Mouse (Mus musculus) heart, postnatal 0 days (tissue): ENCODE measurements around the gene Gm42906. TPM values are rescaled to one million over a fixed set of nuclear protein-coding genes. Genes with fewer than 3 reads are reported as not detected.

ENCODE experiments used
- ATAC-seq: fragments of 200-750 bp; cut with Nextera tagmentation; 2 replicates; pipeline ENCODE4 v1.8.0; 2017; ENCODE audit warnings: low read depth, moderate number of reproducible peaks, moderate library complexity; ENCODE audit not compliant: insufficient read depth
- DNase-seq: peaks from one replicate; pipeline ENCODE4 v3.0.0-alpha.2; 2016; ENCODE audit warnings: low spot score
- H3K27ac ChIP-seq: fragments of 300-500 bp; sonication (generic); 2 replicates; pipeline ENCODE4 v1.5.1; 2014; ENCODE audit warnings: low read depth, mild to moderate bottlenecking
- H3K27me3 ChIP-seq: fragments of 300-500 bp; sonication (generic); 2 replicates; pipeline ENCODE4 v1.6.1; 2014; ENCODE audit warnings: low read length, mixed read lengths; ENCODE audit not compliant: control insufficient read depth, insufficient read depth
- H3K36me3 ChIP-seq: fragments of 300-500 bp; sonication (generic); replicated peaks from 2 replicates; pipeline ENCODE4 v1.6.1; 2014; ENCODE audit warnings: low read length, mixed read lengths; ENCODE audit not compliant: control insufficient read depth, insufficient read depth
- H3K4me1 ChIP-seq: fragments of 300-500 bp; sonication (generic); 2 replicates; pipeline ENCODE4 v1.6.1; 2014; ENCODE audit warnings: antibody characterized with exemption; ENCODE audit not compliant: control insufficient read depth, insufficient read depth
- H3K4me2 ChIP-seq: fragments of 300-500 bp; sonication (generic); 2 replicates; pipeline ENCODE4 v1.6.1; 2014; ENCODE audit warnings: low read depth, mild to moderate bottlenecking, low read length, moderate library complexity
- H3K4me3 ChIP-seq: fragments of 300-500 bp; sonication (generic); 2 replicates; pipeline ENCODE4 v1.5.1; 2014; ENCODE audit warnings: low read depth, low read length
- H3K9ac ChIP-seq: fragments of 300-500 bp; sonication (generic); replicated peaks from 2 replicates; pipeline ENCODE4 v1.6.1; 2014; ENCODE audit warnings: low read depth, low read length, mixed read lengths
- H3K9me3 ChIP-seq: fragments of 300-500 bp; sonication (generic); replicated peaks from 2 replicates; pipeline ENCODE4 v1.6.1; 2016; ENCODE audit warnings: low read length; ENCODE audit not compliant: control insufficient read depth
- CTCF ChIP-seq: IDR thresholded peaks from 2 replicates; pipeline ENCODE4 v1.5.1; 2016; ENCODE audit warnings: antibody characterized with exemption, control low read depth, low read depth
- EP300 ChIP-seq: IDR thresholded peaks from 2 replicates; pipeline ENCODE4 v1.6.1; 2016; ENCODE audit warnings: antibody characterized with exemption, low read depth
- WGBS: fragments of 180-500 bp; shearing (Covaris S2); extraction: QIAGEN DNeasy Blood & Tissue Kit; methylation state at CpG from one replicate; pipeline ENCODE4 v1.1.7; 2014; 5-methylcytosine and 5-hydroxymethylcytosine counted together
- polyA plus RNA-seq: library from polyadenylated mRNA; unstranded; fragments of >200 nt; fragmentation: Nextera tagmentation; extraction: Ambion mirVana; gene quantifications from 2 replicates; pipeline ENCODE4 v1.2.1, GENCODE M21; 2015
- total RNA-seq: library from RNA; depleted of rRNA; stranded (reverse); fragments of >200 nt; gene quantifications from 2 replicates; pipeline ENCODE4 v1.2.3, GENCODE M21; 2014; ENCODE audit warnings: low replicate concordance

Gm42906 gene
- total and polyA plus RNA-seq, 2 experiments from 2014 or later: not detected

DNA sequence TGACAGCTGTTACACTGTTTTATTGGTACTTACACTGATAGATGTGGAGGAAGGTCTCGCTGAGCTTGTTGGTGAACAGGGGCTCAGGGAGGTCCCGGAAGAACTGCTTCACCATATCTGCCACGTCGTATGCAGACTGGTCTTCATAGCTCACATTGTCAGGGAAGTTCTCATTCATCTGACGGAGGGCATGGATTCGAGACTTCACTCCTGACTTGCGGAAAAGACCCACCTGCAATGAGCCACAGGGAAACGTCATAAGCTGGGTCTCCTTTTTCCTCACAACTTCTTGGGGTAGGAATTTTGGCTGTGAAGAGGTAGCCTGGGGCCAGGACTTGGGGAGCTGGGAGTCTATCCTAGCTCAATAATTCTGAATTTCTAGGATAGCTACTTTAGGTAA, 375.6 kb downstream of the Gm42906 start:
- no peak for TF ChIP-seq EP300
- TF ChIP-seq CTCF: no peak
- no peak overlapping the region for H3K4me3 ChIP-seq
- peaks cover 15% of the 10 kb centered on the region for H3K36me3 ChIP-seq
- H3K4me2 ChIP-seq: no peak overlapping the region
- H3K27ac ChIP-seq: no peak overlapping the region
- DNase-seq (no peak), ATAC-seq (no peak)
- peaks cover 9% of the 10 kb centered on the region; the same call in 1 of the 2 replicates for H3K4me1 ChIP-seq
- 0 out of 2 replicates have a peak, but pooled peaks cover 3% of the 10 kb centered on the region for H3K9me3 ChIP-seq
- no peaks in the 10 kb centered on the region for H3K27me3 ChIP-seq
- WGBS: 92% methylated on average over 8 of the region's 8 CpGs
- no peak overlapping the region for H3K9ac ChIP-seq

DNA sequence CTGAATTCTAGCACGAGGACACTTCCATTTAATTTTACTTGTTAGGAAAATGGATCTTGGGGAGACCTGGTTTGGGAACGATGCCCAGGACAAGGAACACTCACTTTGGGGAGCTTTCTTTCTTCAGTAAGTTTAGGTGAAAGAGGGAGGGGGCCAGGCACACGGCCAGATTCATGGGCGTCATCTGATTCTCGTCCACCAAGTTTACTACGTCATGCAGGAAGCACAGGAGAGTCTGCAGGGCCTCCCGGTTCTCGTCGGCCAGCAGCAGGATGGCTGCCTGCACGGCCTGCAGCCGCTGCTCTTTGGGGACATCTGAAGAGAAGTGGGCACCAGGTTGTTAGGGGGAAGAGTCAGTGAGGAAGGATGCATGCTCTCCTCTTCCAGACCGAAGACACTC, 380.5 kb downstream of the Gm42906 start:
- no peak overlapping the region for H3K4me3 ChIP-seq
- peaks cover 8% of the 10 kb centered on the region; the same call in 1 of the 2 replicates for H3K4me1 ChIP-seq
- 0 out of 2 replicates have a peak, but pooled peaks cover 3% of the 10 kb centered on the region for H3K9me3 ChIP-seq
- H3K27ac ChIP-seq: peak overlapping the region; percentile 75
- H3K4me2 ChIP-seq: no peak overlapping the region
- TF ChIP-seq EP300: no peak
- TF ChIP-seq CTCF: no peak
- H3K9ac ChIP-seq: no peak overlapping the region
- 52% methylated on average over 12 of the region's 12 CpGs for WGBS
- DNase-seq (peak; percentile 33), ATAC-seq (peak; percentile 58; the same call in 1 of the 2 replicates)
- H3K36me3 ChIP-seq: peaks cover 32% of the 10 kb centered on the region
- no peaks in the 10 kb centered on the region for H3K27me3 ChIP-seq

DNA sequence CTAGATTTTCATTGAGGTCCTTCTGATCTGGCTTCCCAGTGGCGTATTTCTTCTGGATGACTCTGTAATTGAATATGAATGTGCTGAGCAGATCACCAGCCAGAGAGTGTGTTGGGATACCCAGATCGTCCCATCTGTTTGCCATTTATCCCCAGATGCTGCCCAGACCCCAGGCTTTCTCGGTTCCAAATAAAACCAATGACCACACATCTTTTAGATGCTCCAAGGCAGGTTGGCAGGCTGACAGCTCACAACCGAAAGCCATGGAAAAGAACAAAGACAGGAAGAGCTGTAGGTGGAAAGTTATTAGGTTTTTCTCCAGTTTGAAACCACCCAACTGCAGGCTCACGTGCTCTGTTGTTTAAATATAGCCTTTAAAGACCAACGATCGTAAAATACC, 381.0 kb downstream of the Gm42906 start:
- DNase-seq (peak; percentile 32), ATAC-seq (peak; percentile 54)
- Histone ChIP-seq H3K27ac (peak overlapping the region; percentile 75), H3K4me3 (no peak overlapping the region), H3K9me3 (0 out of 2 replicates have a peak, but pooled peaks cover under 1% of the 10 kb centered on the region), H3K4me1 (peaks cover 8% of the 10 kb centered on the region; the same call in 1 of the 2 replicates), H3K4me2 (no peak overlapping the region), H3K36me3 (peaks cover 27% of the 10 kb centered on the region), H3K9ac (no peak overlapping the region), H3K27me3 (no peaks in the 10 kb centered on the region)
- WGBS: 71% methylated on average over 7 of the region's 7 CpGs
- TF ChIP-seq EP300 (no peak), CTCF (no peak)

DNA sequence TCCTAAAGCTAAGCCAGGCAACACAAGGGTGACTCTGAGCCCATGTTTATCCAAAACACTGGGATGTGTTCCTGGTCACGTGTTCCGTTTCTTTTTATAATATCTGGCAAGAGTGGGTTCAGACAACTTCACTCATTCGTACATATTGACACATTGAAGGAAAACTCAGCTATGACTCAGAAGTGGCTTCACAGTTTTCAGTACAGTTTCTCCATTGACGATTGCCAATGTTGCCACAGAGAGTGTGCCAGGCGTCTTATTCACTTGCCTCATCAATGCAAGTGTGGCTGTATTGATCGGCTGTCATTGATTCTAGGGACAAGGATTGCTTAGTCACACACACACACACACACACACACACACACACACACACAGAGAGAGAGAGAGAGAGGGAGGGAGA, 381.8 kb downstream of the Gm42906 start:
- peaks cover 31% of the 10 kb centered on the region for H3K36me3 ChIP-seq

DNA sequence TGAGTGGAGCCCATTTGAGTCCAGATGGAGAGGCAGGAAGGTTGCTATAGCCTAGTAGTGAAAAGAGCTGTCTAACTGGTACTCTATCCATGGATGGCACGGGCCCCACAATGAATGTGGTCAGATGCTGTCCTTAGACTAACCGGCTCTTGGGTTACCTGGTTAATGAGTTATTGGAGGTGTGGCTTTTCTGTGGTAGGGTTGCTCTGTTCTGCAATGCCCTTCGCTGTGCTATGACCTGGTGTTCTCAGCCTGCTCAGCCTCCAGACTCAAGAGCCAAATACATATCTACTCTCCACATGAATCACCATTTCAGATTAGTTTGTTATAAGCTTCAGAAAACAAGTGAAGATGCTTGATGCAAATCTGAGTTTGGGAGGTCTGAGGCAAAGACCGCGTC, 385.1 kb downstream of the Gm42906 start:
- Histone ChIP-seq H3K4me3 (no peak overlapping the region), H3K9ac (no peak overlapping the region), H3K27ac (no peak overlapping the region), H3K4me2 (no peak overlapping the region), H3K9me3 (no peaks in the 10 kb centered on the region), H3K36me3 (peaks cover 45% of the 10 kb centered on the region), H3K4me1 (peaks cover under 1% of the 10 kb centered on the region; the same call in 1 of the 2 replicates), H3K27me3 (no peaks in the 10 kb centered on the region)
- DNase-seq: no peak
- no peak for ATAC-seq
- TF ChIP-seq EP300: no peak
- no peak for TF ChIP-seq CTCF
- WGBS: 94% methylated on average over 5 of the region's 5 CpGs

More for the DNA sequence above, 381.8 kb downstream of the Gm42906 start:
- 89% methylated on average over 6 of the region's 6 CpGs for WGBS
- TF ChIP-seq CTCF (no peak), EP300 (no peak)
- Histone ChIP-seq H3K9me3 (no peaks in the 10 kb centered on the region), H3K27ac (no peak overlapping the region), H3K9ac (no peak overlapping the region), H3K4me2 (no peak overlapping the region), H3K27me3 (no peaks in the 10 kb centered on the region), H3K4me3 (no peak overlapping the region), H3K4me1 (peaks cover 8% of the 10 kb centered on the region; the same call in 1 of the 2 replicates)
- ATAC-seq: no peak
- no peak for DNase-seq

DNA sequence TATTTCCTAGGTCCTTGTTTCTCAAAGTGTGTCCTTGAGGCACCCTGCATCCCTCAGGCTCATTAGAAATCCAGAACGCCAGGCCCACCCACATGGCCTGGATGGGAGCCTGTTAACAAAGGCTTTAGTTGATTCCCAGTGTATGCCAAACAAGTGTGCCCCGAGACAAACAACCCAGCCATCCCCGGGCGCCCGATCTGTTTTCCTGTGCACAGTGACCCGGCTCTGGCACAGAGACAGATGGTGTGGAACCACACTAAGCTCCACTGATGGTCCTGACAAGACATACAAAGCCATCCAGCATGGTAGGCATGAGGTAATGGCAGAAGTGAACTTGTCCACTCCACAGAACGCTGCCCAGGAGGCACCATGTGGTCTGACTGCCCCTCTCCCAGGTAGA, 390.1 kb downstream of the Gm42906 start:
- TF ChIP-seq EP300 (no peak), CTCF (no peak)
- 0 out of 2 replicates have a peak, but pooled peaks cover 3% of the 10 kb centered on the region for H3K9me3 ChIP-seq
- WGBS: 92% methylated on average over 7 of the region's 7 CpGs
- H3K36me3 ChIP-seq: peaks cover 24% of the 10 kb centered on the region
- no peaks in the 10 kb centered on the region for H3K27me3 ChIP-seq
- no peak overlapping the region for H3K27ac ChIP-seq
- H3K4me3 ChIP-seq: no peak overlapping the region
- no peak overlapping the region for H3K4me2 ChIP-seq
- H3K9ac ChIP-seq: no peak overlapping the region
- no peak for ATAC-seq
- DNase-seq: no peak
- H3K4me1 ChIP-seq: no peaks in the 10 kb centered on the region
